Mouse (Mus musculus) right cerebral cortex, postnatal 14 days (tissue): ENCODE data around the gene Fut4.
"Not testable (repeated sequence)": the region's sequence is repeated elsewhere in the genome, so short reads cannot be mapped to it uniquely, and the experiment has no call there.

Source experiments
- DNase-seq: peaks from one replicate; pipeline ENCODE4 v3.0.0; 2022

Fut4 gene

DNA sequence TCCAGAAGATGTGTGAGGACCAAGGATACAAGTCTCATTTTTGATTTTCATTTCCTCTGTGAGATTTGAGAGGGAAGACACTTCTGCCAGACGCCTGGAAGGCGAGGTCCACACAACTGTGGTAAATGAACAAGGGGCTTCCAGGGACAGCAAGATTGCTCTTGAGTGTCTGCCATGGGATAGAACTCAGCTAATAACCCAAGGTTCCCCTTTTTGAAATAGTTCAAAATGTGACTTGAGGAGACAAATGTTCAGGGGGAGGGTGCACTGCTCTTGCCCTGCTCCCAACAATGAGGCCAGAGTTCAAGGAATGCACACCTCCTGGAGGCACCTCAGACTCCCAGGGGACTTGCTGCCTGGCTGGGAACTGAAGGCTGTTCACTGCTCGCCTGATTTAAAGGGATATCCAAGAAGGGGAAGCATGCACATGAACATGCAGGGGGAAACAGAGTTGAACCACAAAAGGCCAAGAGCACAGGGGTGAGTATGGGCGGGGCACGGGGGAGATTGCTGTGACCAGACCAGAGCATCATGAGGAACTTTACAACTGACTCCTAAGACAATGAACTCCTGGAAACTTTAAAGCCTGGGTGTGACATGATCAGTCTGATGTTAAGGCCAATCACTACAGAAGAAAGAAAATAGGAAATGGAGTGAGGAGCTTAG is 27.3 kb downstream of the Fut4 start:
- DNase-seq, result no peak

DNA sequence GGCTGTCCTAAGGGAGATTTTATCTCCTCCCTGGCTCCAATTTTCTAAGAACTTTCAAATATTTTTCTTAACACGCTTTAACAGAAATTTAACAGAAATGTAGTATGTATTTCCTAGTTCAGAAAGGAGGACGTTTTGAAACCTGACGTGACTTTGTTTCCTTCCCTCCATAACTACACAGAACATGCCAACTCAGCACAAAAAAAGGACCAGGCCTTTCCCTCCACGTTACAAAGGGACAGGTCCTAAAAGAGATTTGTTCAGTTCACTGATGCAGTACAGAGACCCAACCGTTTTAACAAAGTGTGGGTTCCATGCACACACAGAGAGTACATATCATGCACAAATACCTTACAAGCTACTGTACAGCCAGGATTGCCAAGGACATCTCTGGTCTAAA is 30.6 kb downstream of the Fut4 start:
- DNase-seq, result no peak

DNA sequence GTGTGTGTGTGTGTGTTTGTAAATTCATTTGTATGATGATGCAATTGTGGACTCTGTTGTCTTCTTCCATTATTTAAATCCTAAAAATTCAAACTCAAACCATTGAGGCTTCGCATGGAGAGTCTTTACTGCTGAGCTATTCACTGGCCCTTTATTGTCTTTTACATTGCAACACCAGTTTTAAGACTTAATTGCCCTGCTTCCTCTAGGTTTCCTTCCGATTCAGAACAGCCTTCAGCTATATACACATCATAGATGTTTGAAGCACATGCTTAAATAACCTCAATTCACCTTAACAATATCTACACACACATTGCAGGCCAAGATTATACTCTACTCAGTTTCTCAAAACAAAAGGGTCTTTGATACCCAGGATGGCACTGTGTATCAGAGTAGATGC is 31.8 kb downstream of the Fut4 start:
- DNase-seq, result no peak

DNA sequence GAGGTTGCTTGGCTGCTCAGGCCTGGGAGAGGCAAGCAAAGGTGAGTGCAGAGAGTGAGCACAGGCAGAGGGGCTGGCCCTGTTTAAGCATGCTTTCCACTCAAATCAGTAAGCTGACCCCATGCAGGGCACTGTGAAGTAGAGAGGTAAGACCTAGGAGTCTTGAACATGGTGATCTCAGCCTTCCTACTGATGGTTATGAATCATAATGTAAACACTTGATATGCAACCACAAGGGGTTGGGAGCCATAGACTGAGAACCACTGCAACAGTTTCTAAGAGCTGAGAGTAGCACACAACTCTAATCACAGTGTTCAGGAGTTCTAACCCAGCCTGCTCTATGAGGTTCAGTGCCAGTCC is 33.9 kb downstream of the Fut4 start:
- DNase-seq, result no peak

DNA sequence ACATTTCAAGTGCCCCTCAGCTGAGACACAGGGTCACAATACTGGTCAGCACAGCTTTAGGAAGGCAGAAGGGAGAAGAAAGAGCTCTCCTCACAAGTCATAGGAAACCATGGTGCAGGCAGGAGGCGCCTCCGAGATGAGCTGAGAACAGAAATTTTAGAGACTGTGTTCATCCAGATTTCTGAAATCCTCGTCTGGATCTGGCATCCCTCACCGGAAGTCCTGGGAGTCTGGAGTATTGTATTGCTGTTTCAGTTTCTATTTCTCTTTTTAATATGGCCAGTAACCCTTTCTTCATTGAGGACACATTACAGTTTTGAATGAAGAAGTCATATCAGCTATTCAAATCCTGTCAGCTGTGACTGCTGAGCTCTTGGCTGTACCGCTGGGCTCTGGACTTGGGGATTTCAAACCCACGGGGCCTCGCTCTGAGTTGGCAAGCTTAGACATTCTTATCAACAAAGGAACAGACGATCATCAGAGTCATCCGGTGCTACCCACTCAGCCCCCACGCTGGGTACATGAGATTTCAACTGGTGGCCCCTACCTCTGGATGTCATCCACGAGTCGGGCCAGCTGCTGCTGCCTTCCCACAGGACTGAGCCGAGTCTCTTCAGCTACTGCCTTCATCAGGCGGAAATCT is 34.4 kb downstream of the Fut4 start:
- no peak for DNase-seq

DNA sequence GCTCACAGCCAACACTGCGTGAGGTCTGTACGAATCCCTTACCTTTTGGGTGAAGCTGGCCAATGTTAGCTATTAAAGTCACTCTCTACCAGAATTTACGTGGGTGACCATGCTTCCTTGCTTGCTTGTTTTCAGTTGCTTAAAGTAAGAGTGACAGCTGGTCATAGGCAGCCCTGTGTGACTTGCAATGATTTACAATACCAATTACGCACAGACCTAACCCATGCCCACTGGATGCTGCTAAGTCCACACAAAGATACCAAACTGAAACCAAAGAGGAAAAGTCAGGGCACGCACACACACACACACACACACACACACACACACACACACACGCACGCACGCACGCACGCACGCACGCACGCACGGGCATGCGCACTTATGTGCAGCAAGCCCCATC is 36.9 kb downstream of the Fut4 start:
- DNase-seq, result no peak

DNA sequence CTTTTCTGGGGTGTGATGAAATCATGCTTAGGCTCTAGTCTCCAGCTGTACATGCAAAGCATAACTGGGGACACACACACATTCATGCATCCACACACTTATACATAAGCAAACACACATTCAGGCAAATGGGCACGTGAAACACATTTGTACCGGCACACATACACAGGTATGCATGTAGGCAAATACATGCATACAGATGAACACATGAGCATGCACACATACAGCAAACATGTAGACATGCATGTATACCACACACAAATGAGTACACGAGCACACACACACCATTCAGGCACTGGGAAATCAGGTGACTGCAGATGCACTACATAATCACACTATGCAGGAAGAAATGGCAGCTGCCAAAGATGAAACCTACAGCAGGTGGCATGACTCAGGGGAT is 41.3 kb downstream of the Fut4 start:
- no peak for DNase-seq

DNA sequence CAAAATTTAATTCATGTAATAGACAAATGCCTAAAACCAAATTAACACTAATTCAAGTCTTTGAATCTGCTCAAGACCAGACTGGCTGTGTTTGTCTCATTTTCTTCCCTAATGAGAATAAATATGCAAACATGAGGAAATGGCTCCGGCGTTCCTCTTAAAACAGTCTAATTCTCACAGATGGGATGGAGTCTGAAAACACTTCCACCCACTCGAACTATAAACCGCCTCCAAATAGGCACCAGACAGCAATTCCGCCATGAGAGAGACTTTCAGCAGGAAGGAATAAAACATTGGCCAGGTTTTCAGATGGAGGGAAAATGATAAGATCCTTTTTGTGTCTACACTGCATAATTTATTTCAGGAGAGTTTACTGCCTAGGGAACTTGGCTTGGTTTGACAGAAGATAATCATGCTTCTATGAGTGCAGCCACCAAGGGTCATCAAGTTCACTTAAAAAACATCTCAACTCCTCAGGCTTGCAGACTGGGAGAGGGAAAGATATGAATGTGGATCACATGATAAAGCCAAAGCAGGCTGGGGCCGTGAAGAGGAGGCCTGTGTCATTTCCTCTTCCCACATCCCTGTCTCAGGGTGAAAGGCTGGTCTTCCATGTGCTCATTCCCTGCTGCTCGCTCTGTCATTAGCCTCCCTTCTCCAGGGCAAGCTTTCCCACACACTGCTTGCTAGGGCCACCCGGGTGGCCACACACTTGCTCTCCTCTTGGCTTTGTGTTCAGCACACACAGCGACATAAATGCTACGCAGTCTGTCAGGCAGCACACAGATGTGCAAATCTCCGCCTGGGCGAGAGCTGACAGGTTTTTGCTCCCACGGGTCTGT is 46.7 kb downstream of the Fut4 start:
- DNase-seq, result no peak

DNA sequence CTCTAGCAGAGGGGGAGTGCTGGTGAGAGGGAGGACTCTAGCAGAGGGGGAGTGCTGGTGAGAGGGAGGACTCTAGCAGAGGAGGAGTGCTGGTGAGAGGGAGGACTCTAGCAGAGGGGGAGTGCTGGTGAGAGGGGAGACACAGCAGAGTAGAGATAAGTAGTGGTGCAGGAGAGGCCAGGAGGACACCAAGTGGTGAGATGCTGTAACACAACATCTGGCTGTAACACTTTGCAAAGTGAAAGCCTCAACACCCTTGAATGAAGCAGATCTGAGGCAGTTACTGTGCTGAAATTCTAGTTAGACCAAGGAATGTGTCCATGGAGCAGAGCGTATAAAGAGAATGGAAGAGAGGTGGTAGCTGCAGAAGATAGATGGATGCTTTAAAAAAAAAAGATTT is 51.4 kb downstream of the Fut4 start:
- DNase-seq, result not testable (repeated sequence)

DNA sequence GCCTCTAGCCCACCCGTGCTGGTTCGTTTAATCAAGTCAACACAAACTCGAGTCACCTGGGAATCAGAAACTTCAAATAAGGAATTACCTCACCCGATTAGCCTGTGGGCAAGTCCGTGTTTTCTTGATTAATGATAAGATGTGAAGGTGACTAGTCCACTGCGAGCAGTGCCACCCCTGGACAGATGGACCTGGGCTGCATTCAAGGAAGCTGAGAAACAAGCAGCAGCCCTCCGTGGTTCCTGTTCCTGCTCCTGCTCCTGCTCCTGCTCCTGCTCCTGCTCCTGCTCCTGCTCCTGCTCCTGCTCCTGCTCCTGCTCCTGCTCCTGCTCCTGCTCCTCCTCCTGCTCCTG is 52.9 kb downstream of the Fut4 start:
- DNase-seq, result no peak

DNA sequence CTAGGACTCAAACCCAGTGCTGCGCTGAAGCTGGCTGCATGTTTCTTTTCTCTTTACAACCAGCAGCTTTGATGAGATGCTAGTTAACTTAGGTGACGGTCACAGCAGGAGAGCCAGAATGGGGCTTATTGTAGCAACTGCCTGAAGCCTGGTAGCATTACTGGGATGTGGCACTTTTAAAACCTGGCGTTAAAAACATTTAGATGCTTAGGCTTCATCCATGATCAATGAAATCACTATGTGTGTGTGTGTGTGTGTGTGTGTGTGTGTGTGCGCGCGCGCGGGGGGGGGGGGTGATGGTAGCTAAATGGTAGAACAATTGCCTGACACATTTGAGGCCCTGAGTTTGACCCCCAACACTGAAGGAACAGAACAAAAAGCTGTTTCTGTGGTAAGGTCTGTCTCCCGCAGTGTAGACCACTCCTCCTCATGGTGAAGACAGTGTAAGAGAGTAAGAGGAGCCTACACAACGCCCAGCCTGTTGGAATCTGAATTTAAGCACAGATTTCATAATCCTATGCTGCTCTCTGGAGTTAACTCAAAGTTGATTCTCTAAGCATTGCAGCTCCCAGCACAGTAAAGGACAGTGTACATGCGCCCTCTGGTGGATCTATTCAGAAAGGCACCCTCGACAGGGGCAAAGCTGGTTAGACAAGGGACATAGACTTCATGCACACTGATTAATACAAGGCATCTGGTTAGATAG is 53.5 kb downstream of the Fut4 start:
- peak; percentile 90 for DNase-seq
